Mouse (Mus musculus): ENCODE data around the gene Acvr1. TPM values are rescaled to one million over a fixed set of nuclear protein-coding genes. Genes with fewer than 3 reads are reported as not detected.

Acvr1 gene
- polyA plus RNA-seq, 1 experiment from 2014 or later: 7.5 TPM

- DNase-seq (ENCODE audit: low spot score): no peak
- Histone ChIP-seq H3K4me1 (replicated peaks; ENCODE audit: control insufficient read depth, insufficient read depth, low read length) (no peaks in the 10 kb centered on the region), H3K4me3 (replicated peaks; ENCODE audit: low read length) (no peak overlapping the region), H3K9me3 (ENCODE audit: control insufficient read depth, low read length) (no peaks in the 10 kb centered on the region), H3K9ac (no peak overlapping the region), H3K36me3 (replicated peaks; ENCODE audit: control insufficient read depth, insufficient read depth) (no peaks in the 10 kb centered on the region; the same call in 1 of the 2 replicates), H3K27ac (no peak overlapping the region), H3K27me3 (ENCODE audit: control insufficient read depth, insufficient read depth, low read length) (no peaks in the 10 kb centered on the region), H3K4me2 (replicated peaks) (no peak overlapping the region)
- ATAC-seq (ENCODE audit: low FRiP score): no peak
- 94% methylated on average over 7 of the region's 7 CpGs for WGBS
Measured at GRCm38 (mm10) chr2:58432211-58432610, 134.7 kb downstream of the Acvr1 start.

DNA sequence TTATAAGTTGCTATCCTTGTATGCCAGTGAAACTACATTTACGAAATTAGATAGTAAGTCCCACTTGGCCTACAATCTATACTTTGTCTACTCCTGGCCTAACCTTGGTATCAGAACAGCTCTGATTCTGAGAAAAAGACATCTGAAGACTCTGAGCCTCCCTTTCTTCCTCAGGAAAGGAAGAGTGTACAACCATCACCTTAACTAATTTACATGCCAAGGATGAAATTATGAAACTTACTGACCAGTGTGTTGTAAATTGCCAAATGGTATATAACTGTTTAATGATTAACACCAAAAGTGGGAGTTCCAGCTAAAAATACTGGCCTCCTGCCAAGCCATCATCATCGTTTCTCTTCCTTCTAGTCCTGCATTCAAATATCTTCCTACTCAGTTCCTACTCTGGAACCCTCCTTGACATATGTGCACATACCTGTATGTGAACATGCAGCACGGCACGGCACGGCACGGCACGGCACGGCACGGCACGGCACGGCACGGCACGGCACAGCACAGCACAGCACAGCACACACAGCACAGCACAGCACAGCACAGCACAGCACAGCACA is 141.4 kb downstream of the Acvr1 start:
- no peak overlapping the region for H3K4me2 ChIP-seq (replicated peaks)

GRCm38 (mm10) chr2:58423319-58423718 is 143.6 kb downstream of the Acvr1 start:
- H3K9ac ChIP-seq: no peak overlapping the region
- no peaks in the 10 kb centered on the region for H3K9me3 ChIP-seq (ENCODE audit: control insufficient read depth, low read length)
- ATAC-seq (ENCODE audit: low FRiP score) (no peak), DNase-seq (ENCODE audit: low spot score) (no peak)
- no peak overlapping the region for H3K27ac ChIP-seq
- 88% methylated on average over 5 of the region's 5 CpGs for WGBS
- no peaks in the 10 kb centered on the region for H3K27me3 ChIP-seq (ENCODE audit: control insufficient read depth, insufficient read depth, low read length)
- H3K36me3 ChIP-seq (replicated peaks; ENCODE audit: control insufficient read depth, insufficient read depth): no peaks in the 10 kb centered on the region
- H3K4me3 ChIP-seq (replicated peaks; ENCODE audit: low read length): no peak overlapping the region
- H3K4me1 ChIP-seq (replicated peaks; ENCODE audit: control insufficient read depth, insufficient read depth, low read length): no peaks in the 10 kb centered on the region
- no peak overlapping the region for H3K4me2 ChIP-seq (replicated peaks)

More for the DNA sequence above, 141.4 kb downstream of the Acvr1 start:
- no peak for DNase-seq (ENCODE audit: low spot score)
- Histone ChIP-seq H3K27me3 (ENCODE audit: control insufficient read depth, insufficient read depth, low read length) (no peaks in the 10 kb centered on the region), H3K36me3 (replicated peaks; ENCODE audit: control insufficient read depth, insufficient read depth) (no peaks in the 10 kb centered on the region), H3K4me3 (replicated peaks; ENCODE audit: low read length) (no peak overlapping the region), H3K27ac (no peak overlapping the region), H3K9me3 (ENCODE audit: control insufficient read depth, low read length) (no peaks in the 10 kb centered on the region), H3K4me1 (replicated peaks; ENCODE audit: control insufficient read depth, insufficient read depth, low read length) (no peaks in the 10 kb centered on the region), H3K9ac (no peak overlapping the region)
- WGBS: 97% methylated on average over 13 of the region's 13 CpGs
- no peak for ATAC-seq (ENCODE audit: low FRiP score)

DNA sequence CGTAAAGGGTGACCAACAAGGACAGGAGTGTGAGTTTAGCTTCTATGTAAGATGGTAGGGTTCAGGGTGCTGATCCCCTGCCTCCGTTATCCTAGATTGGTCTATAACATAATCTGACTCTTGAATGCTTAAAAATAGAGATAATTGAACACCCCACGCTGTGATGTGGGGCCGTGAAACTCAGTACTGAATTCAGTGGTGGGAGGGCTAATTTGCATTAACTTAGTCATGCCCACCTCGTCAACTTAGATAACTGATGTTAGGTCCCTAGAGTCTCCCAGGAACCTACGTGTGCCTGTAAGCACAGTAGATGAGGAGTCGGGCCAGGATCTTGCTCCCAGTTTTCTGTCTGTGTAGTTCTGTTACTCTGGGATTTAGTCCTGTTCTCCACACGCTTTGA is 147.4 kb downstream of the Acvr1 start:
- DNase-seq (ENCODE audit: low spot score) (no peak), ATAC-seq (ENCODE audit: low FRiP score) (no peak)
- 81% methylated on average over 8 of the region's 8 CpGs for WGBS

GRCm38 (mm10) chr2:58418109-58418508 is 148.8 kb downstream of the Acvr1 start:
- no peaks in the 10 kb centered on the region for H3K9me3 ChIP-seq (ENCODE audit: control insufficient read depth, low read length)

More for the DNA sequence above, 147.4 kb downstream of the Acvr1 start:
- Histone ChIP-seq H3K4me3 (replicated peaks; ENCODE audit: low read length) (no peak overlapping the region), H3K4me2 (replicated peaks) (no peak overlapping the region), H3K4me1 (replicated peaks; ENCODE audit: control insufficient read depth, insufficient read depth, low read length) (no peaks in the 10 kb centered on the region), H3K9me3 (ENCODE audit: control insufficient read depth, low read length) (no peaks in the 10 kb centered on the region), H3K27me3 (ENCODE audit: control insufficient read depth, insufficient read depth, low read length) (no peaks in the 10 kb centered on the region), H3K9ac (no peak overlapping the region), H3K36me3 (replicated peaks; ENCODE audit: control insufficient read depth, insufficient read depth) (no peaks in the 10 kb centered on the region), H3K27ac (no peak overlapping the region)

GRCm38 (mm10) chr2:58417684-58418083 is 149.3 kb downstream of the Acvr1 start:
- Histone ChIP-seq H3K36me3 (replicated peaks; ENCODE audit: control insufficient read depth, insufficient read depth) (no peaks in the 10 kb centered on the region), H3K9me3 (ENCODE audit: control insufficient read depth, low read length) (no peaks in the 10 kb centered on the region), H3K4me1 (replicated peaks; ENCODE audit: control insufficient read depth, insufficient read depth, low read length) (no peaks in the 10 kb centered on the region), H3K4me3 (replicated peaks; ENCODE audit: low read length) (no peak overlapping the region), H3K27ac (no peak overlapping the region), H3K27me3 (ENCODE audit: control insufficient read depth, insufficient read depth, low read length) (no peaks in the 10 kb centered on the region), H3K9ac (no peak overlapping the region), H3K4me2 (replicated peaks) (no peak overlapping the region)
- ATAC-seq (ENCODE audit: low FRiP score) (no peak), DNase-seq (ENCODE audit: low spot score) (no peak)
- 88% methylated on average over 9 of the region's 9 CpGs for WGBS

More at GRCm38 (mm10) chr2:58418109-58418508, 148.8 kb downstream of the Acvr1 start:
- H3K27ac ChIP-seq: no peak overlapping the region
- H3K4me1 ChIP-seq (replicated peaks; ENCODE audit: control insufficient read depth, insufficient read depth, low read length): no peaks in the 10 kb centered on the region
- no peaks in the 10 kb centered on the region for H3K36me3 ChIP-seq (replicated peaks; ENCODE audit: control insufficient read depth, insufficient read depth)
- H3K4me2 ChIP-seq (replicated peaks): no peak overlapping the region
- H3K27me3 ChIP-seq (ENCODE audit: control insufficient read depth, insufficient read depth, low read length): no peaks in the 10 kb centered on the region
- H3K9ac ChIP-seq: no peak overlapping the region
- DNase-seq (ENCODE audit: low spot score) (no peak), ATAC-seq (ENCODE audit: low FRiP score) (no peak)
- no peak overlapping the region for H3K4me3 ChIP-seq (replicated peaks; ENCODE audit: low read length)
- 91% methylated on average over 1 of the region's 1 CpGs for WGBS

GRCm38 (mm10) chr2:58415037-58415436 is 151.9 kb downstream of the Acvr1 start:
- Histone ChIP-seq H3K4me1 (replicated peaks; ENCODE audit: control insufficient read depth, insufficient read depth, low read length) (no peaks in the 10 kb centered on the region), H3K9ac (no peak overlapping the region), H3K36me3 (replicated peaks; ENCODE audit: control insufficient read depth, insufficient read depth) (no peaks in the 10 kb centered on the region), H3K27me3 (ENCODE audit: control insufficient read depth, insufficient read depth, low read length) (no peaks in the 10 kb centered on the region), H3K4me3 (replicated peaks; ENCODE audit: low read length) (no peak overlapping the region), H3K9me3 (ENCODE audit: control insufficient read depth, low read length) (no peaks in the 10 kb centered on the region), H3K27ac (no peak overlapping the region), H3K4me2 (replicated peaks) (no peak overlapping the region)
- DNase-seq (ENCODE audit: low spot score) (no peak), ATAC-seq (ENCODE audit: low FRiP score) (no peak)

DNA sequence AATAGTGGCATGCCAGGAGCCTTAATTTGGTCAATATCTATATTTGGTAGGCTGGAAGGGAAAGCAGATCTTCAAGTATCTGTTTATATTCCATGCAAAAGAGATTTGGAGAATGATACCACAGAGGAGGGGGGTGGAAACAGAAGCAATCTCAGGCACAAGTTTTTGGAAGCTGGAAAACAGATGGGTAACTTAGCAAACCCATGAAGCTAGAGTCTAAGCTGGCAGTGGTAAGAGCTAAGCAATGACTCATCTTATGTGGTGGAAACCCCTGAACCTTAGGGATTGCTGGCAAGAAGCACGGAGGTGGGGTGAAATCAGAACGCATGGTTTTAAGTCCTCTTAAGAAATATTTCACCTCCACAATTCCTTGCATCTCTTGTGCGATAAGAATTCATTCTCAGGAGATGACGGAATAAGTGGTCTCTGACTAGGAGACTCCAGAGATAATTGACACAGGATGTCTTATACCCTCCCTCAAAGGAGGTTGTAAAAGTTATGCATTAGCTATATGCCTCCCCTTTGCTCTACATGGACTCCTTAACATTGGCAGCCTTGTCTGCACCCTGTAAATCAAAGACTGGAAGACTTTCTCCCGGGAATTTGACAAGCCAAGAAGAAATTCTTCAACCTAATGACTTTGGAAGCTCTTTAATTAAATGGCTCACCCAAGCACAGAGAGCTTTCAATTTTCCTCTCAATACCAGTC is 157.9 kb downstream of the Acvr1 start:
- Histone ChIP-seq H3K27me3 (ENCODE audit: control insufficient read depth, insufficient read depth, low read length) (no peaks in the 10 kb centered on the region), H3K4me2 (replicated peaks) (no peak overlapping the region), H3K36me3 (replicated peaks; ENCODE audit: control insufficient read depth, insufficient read depth) (no peaks in the 10 kb centered on the region), H3K27ac (no peak overlapping the region), H3K4me1 (replicated peaks; ENCODE audit: control insufficient read depth, insufficient read depth, low read length) (no peaks in the 10 kb centered on the region), H3K4me3 (replicated peaks; ENCODE audit: low read length) (no peak overlapping the region), H3K9ac (no peak overlapping the region), H3K9me3 (ENCODE audit: control insufficient read depth, low read length) (no peaks in the 10 kb centered on the region)
- DNase-seq (ENCODE audit: low spot score) (no peak), ATAC-seq (ENCODE audit: low FRiP score) (no peak)
- 84% methylated on average over 5 of the region's 5 CpGs for WGBS

GRCm38 (mm10) chr2:58403481-58403880 is 163.5 kb downstream of the Acvr1 start:
- H3K9me3 ChIP-seq (ENCODE audit: control insufficient read depth, low read length): no peaks in the 10 kb centered on the region
- no peak overlapping the region for H3K4me3 ChIP-seq (replicated peaks; ENCODE audit: low read length)
- H3K4me1 ChIP-seq (replicated peaks; ENCODE audit: control insufficient read depth, insufficient read depth, low read length): no peaks in the 10 kb centered on the region
- no peaks in the 10 kb centered on the region for H3K27me3 ChIP-seq (ENCODE audit: control insufficient read depth, insufficient read depth, low read length)
- no peak overlapping the region for H3K27ac ChIP-seq
- H3K4me2 ChIP-seq (replicated peaks): no peak overlapping the region
- 94% methylated on average over 2 of the region's 2 CpGs for WGBS
- H3K36me3 ChIP-seq (replicated peaks; ENCODE audit: control insufficient read depth, insufficient read depth): no peaks in the 10 kb centered on the region
- H3K9ac ChIP-seq: no peak overlapping the region
- no peak for ATAC-seq (ENCODE audit: low FRiP score)
- no peak for DNase-seq (ENCODE audit: low spot score)
